Mouse (Mus musculus) intestine, embryonic 16.5 days (tissue): Measurements from ENCODE around the gene Shh. TPM values are rescaled to one million over a fixed set of nuclear protein-coding genes. Genes with fewer than 3 reads are reported as not detected.

Experiments used
- ATAC-seq: fragments of 200-750 bp; cut with Nextera tagmentation; 2 replicates; pipeline ENCODE4 v1.8.0; 2017; ENCODE audit warnings: moderate TSS enrichment, moderate library complexity
- H3K27ac ChIP-seq: fragments of 300-500 bp; sonication (generic); 2 replicates; pipeline ENCODE4 v1.5.1; 2014; ENCODE audit warnings: mild to moderate bottlenecking, low read length
- H3K27me3 ChIP-seq: fragments of 300-500 bp; sonication (generic); replicated peaks from 2 replicates; pipeline ENCODE4 v1.6.1; 2014; ENCODE audit warnings: low read length, control low read depth, mixed read lengths; ENCODE audit not compliant: control insufficient read depth, insufficient read depth
- H3K36me3 ChIP-seq: fragments of 300-500 bp; sonication (generic); 2 replicates; pipeline ENCODE4 v1.6.1; 2014; ENCODE audit warnings: low read length, control low read depth; ENCODE audit not compliant: control insufficient read depth, insufficient read depth
- H3K4me1 ChIP-seq: fragments of 300-500 bp; sonication (generic); 2 replicates; pipeline ENCODE4 v1.6.1; 2014; ENCODE audit warnings: low read length, control low read depth, mixed read lengths; ENCODE audit not compliant: control insufficient read depth, insufficient read depth
- H3K4me2 ChIP-seq: fragments of 300-500 bp; sonication (generic); 2 replicates; pipeline ENCODE4 v1.6.1; 2014; ENCODE audit warnings: low read depth, low read length, control low read depth
- H3K4me3 ChIP-seq: fragments of 300-500 bp; sonication (generic); 2 replicates; pipeline ENCODE4 v1.5.1; 2014; ENCODE audit warnings: mild to moderate bottlenecking, low read length
- H3K9ac ChIP-seq: fragments of 300-500 bp; sonication (generic); 2 replicates; pipeline ENCODE4 v1.6.1; 2014; ENCODE audit warnings: low read depth, low read length
- H3K9me3 ChIP-seq: fragments of 300-500 bp; sonication (generic); 2 replicates; pipeline ENCODE4 v1.6.1; 2016; ENCODE audit warnings: low read length, control low read depth; ENCODE audit not compliant: control insufficient read depth
- WGBS: fragments of 180-500 bp; shearing (Covaris S2); extraction: QIAGEN DNeasy Blood & Tissue Kit; methylation state at CpG from one replicate; pipeline ENCODE4 v1.1.7; 2014; 5-methylcytosine and 5-hydroxymethylcytosine counted together
- polyA plus RNA-seq: library from polyadenylated mRNA; unstranded; fragments of >200 nt; fragmentation: Nextera tagmentation; extraction: Ambion mirVana; gene quantifications from 2 replicates; pipeline ENCODE4 v1.2.1, GENCODE M21; 2015

Shh gene
- 2.8 TPM in 2 replicates for polyA plus RNA-seq

GRCm38 (mm10) chr5:28466760-28467306, at the start of gene Shh:
Gene Shh, minus strand, starts transcription at chr5:28467256.
- Histone ChIP-seq H3K9me3 (no peaks in the 10 kb centered on the region), H3K27ac (peak within 1 kb of the TSS; percentile 71), H3K4me2 (peak within 1 kb of the TSS; percentile 75), H3K4me1 (peaks cover 4% of the 10 kb centered on the region; the same call in 1 of the 2 replicates), H3K4me3 (peak within 1 kb of the TSS; percentile 57), H3K9ac (peak within 1 kb of the TSS; percentile 71), H3K36me3 (no peaks in the 10 kb centered on the region), H3K27me3 (peaks cover 65% of the 10 kb centered on the region)
- no peak for ATAC-seq
- WGBS = 1% methylated on average over 31 of the region's 31 CpGs

GRCm38 (mm10) chr5:28500792-28501439, 33.9 kb upstream of the Shh start:
- Histone ChIP-seq H3K9me3 (no peaks in the 10 kb centered on the region), H3K4me2 (peak overlapping the region; percentile 44), H3K36me3 (no peaks in the 10 kb centered on the region), H3K27ac (peak overlapping the region; percentile 96), H3K9ac (peak overlapping the region; percentile 58), H3K4me1 (peaks cover 27% of the 10 kb centered on the region), H3K4me3 (peak overlapping the region; percentile 20), H3K27me3 (no peaks in the 10 kb centered on the region)
- ATAC-seq = peak; percentile 97
- 36% methylated on average over 4 of the region's 4 CpGs for WGBS

- Histone ChIP-seq H3K4me2 (no peak overlapping the region), H3K27ac (no peak overlapping the region), H3K9me3 (no peaks in the 10 kb centered on the region), H3K27me3 (no peaks in the 10 kb centered on the region), H3K4me1 (peaks cover 30% of the 10 kb centered on the region), H3K4me3 (no peak overlapping the region), H3K36me3 (no peaks in the 10 kb centered on the region), H3K9ac (no peak overlapping the region)
- no peak for ATAC-seq
- WGBS = 87% methylated on average over 4 of the region's 4 CpGs
These were observed 31.8 kb upstream of the Shh start for GRCm38 (mm10) chr5:28498846-28499245.

GRCm38 (mm10) chr5:28495712-28496650, 28.9 kb upstream of the Shh start:
- ATAC-seq = peak; percentile 74
- Histone ChIP-seq H3K4me1 (peaks cover 23% of the 10 kb centered on the region), H3K27ac (peak overlapping the region; percentile 72), H3K4me3 (no peak overlapping the region), H3K36me3 (no peaks in the 10 kb centered on the region), H3K9ac (no peak overlapping the region), H3K9me3 (no peaks in the 10 kb centered on the region), H3K27me3 (no peaks in the 10 kb centered on the region), H3K4me2 (no peak overlapping the region)
- 63% methylated on average over 3 of the region's 3 CpGs for WGBS

GRCm38 (mm10) chr5:28493550-28493949, 26.5 kb upstream of the Shh start:
- Histone ChIP-seq H3K4me1 (peaks cover 8% of the 10 kb centered on the region; the same call in 1 of the 2 replicates), H3K4me3 (no peak overlapping the region), H3K27me3 (no peaks in the 10 kb centered on the region), H3K4me2 (no peak overlapping the region), H3K27ac (no peak overlapping the region), H3K9ac (no peak overlapping the region), H3K36me3 (no peaks in the 10 kb centered on the region), H3K9me3 (no peaks in the 10 kb centered on the region)
- 76% methylated on average over 3 of the region's 3 CpGs for WGBS
- ATAC-seq = no peak

GRCm38 (mm10) chr5:28482991-28483390, 15.9 kb upstream of the Shh start:
- H3K9me3 ChIP-seq = no peaks in the 10 kb centered on the region
- ATAC-seq = no peak
- H3K9ac ChIP-seq = no peak overlapping the region
- no peaks in the 10 kb centered on the region; the same call in 1 of the 2 replicates for H3K36me3 ChIP-seq
- no peak overlapping the region for H3K4me3 ChIP-seq
- no peaks in the 10 kb centered on the region for H3K27me3 ChIP-seq
- H3K4me1 ChIP-seq = no peaks in the 10 kb centered on the region
- WGBS = 77% methylated on average over 3 of the region's 3 CpGs
- no peak overlapping the region for H3K27ac ChIP-seq
- H3K4me2 ChIP-seq = no peak overlapping the region

GRCm38 (mm10) chr5:28481730-28482129, 14.7 kb upstream of the Shh start:
- no peak overlapping the region for H3K4me2 ChIP-seq
- H3K36me3 ChIP-seq = no peaks in the 10 kb centered on the region; the same call in 1 of the 2 replicates
- no peaks in the 10 kb centered on the region for H3K4me1 ChIP-seq
- no peak overlapping the region for H3K9ac ChIP-seq
- H3K27ac ChIP-seq = no peak overlapping the region
- H3K27me3 ChIP-seq = no peaks in the 10 kb centered on the region
- 77% methylated on average over 2 of the region's 2 CpGs for WGBS
- H3K4me3 ChIP-seq = no peak overlapping the region
- ATAC-seq = no peak
- no peaks in the 10 kb centered on the region for H3K9me3 ChIP-seq

- 55% methylated on average over 10 of the region's 10 CpGs for WGBS
- no peaks in the 10 kb centered on the region for H3K27me3 ChIP-seq
- no peak overlapping the region for H3K4me3 ChIP-seq
- H3K27ac ChIP-seq = no peak overlapping the region
- no peaks in the 10 kb centered on the region for H3K4me1 ChIP-seq
- no peak overlapping the region for H3K9ac ChIP-seq
- H3K4me2 ChIP-seq = no peak overlapping the region
- H3K36me3 ChIP-seq = no peaks in the 10 kb centered on the region; the same call in 1 of the 2 replicates
- ATAC-seq = no peak
- no peaks in the 10 kb centered on the region for H3K9me3 ChIP-seq
These were observed 9.6 kb upstream of the Shh start for GRCm38 (mm10) chr5:28476389-28477379.
